Mouse (Mus musculus) kidney, embryonic 16.5 days (tissue): ENCODE results near the gene Dhx57. TPM values are rescaled to one million over a fixed set of nuclear protein-coding genes. Genes with fewer than 3 reads are reported as not detected.
"Not testable (repeated sequence)": the region's sequence is repeated elsewhere in the genome, so short reads cannot be mapped to it uniquely, and the experiment has no call there.

Source experiments
- ATAC-seq: fragments of 200-750 bp; cut with Nextera tagmentation; 2 replicates; pipeline ENCODE4 v1.8.0; 2017; ENCODE audit warnings: moderate TSS enrichment; ENCODE audit not compliant: low FRiP score, low TSS enrichment
- H3K27ac ChIP-seq: fragments of 300-500 bp; sonication (generic); 2 replicates; pipeline ENCODE4 v1.5.1; 2014; ENCODE audit warnings: low read length
- H3K27me3 ChIP-seq: fragments of 300-500 bp; sonication (generic); 2 replicates; pipeline ENCODE4 v1.6.1; 2014; ENCODE audit warnings: low read length, control low read depth, mixed read lengths; ENCODE audit not compliant: insufficient read depth
- H3K36me3 ChIP-seq: fragments of 300-500 bp; sonication (generic); 2 replicates; pipeline ENCODE4 v1.6.1; 2014; ENCODE audit warnings: low read length, control low read depth, mixed read lengths; ENCODE audit not compliant: insufficient read depth
- H3K4me1 ChIP-seq: fragments of 300-500 bp; sonication (generic); 2 replicates; pipeline ENCODE4 v1.6.1; 2014; ENCODE audit warnings: low read length, control low read depth, mixed read lengths; ENCODE audit not compliant: insufficient read depth
- H3K4me2 ChIP-seq: fragments of 300-500 bp; sonication (generic); replicated peaks from 2 replicates; pipeline ENCODE4 v1.6.1; 2014; ENCODE audit warnings: low read depth, low read length
- H3K4me3 ChIP-seq: fragments of 300-500 bp; sonication (generic); 2 replicates; pipeline ENCODE4 v1.5.1; 2014; ENCODE audit warnings: mild to moderate bottlenecking, low read length
- H3K9ac ChIP-seq: fragments of 300-500 bp; sonication (generic); replicated peaks from 2 replicates; pipeline ENCODE4 v1.6.1; 2014; ENCODE audit warnings: low read length
- H3K9me3 ChIP-seq: fragments of 300-500 bp; sonication (generic); 2 replicates; pipeline ENCODE4 v1.6.1; 2016; ENCODE audit warnings: low read length, control low read depth
- WGBS: fragments of 180-500 bp; shearing (Covaris S2); extraction: QIAGEN DNeasy Blood & Tissue Kit; methylation state at CpG from one replicate; pipeline ENCODE4 v1.1.7; 2014; 5-methylcytosine and 5-hydroxymethylcytosine counted together
- polyA plus RNA-seq: library from polyadenylated mRNA; unstranded; fragments of >200 nt; fragmentation: Nextera tagmentation; extraction: Ambion mirVana; gene quantifications from 2 replicates; pipeline ENCODE4 v1.2.1, GENCODE M21; 2015

The Dhx57 gene
- polyA plus RNA-seq, 1 experiment from 2014 or later = 15.9 TPM

DNA sequence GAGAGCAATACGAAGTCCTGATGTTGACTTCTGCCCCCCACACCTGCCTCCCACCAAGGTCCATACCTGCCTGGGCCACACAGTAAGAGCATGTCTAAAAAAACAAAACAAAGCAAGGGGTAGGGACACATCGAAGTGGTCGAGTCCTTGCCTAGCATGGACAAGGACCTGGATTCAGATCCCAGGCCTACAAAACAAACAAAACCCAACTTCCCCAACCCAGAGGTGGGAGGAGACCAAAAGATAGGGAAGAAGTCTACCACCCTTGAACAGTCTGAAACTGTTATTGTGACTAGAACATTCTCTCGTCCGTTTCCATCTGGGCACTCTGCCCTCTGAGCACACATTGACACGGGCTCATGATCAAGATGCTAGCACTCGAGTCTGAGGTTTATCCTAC lies 55.9 kb downstream of the Dhx57 start:
- Histone ChIP-seq H3K27ac (no peak overlapping the region), H3K4me3 (no peak overlapping the region), H3K4me2 (no peak overlapping the region), H3K9ac (no peak overlapping the region), H3K4me1 (no peaks in the 10 kb centered on the region; the same call in 1 of the 2 replicates), H3K27me3 (no peaks in the 10 kb centered on the region), H3K9me3 (no peaks in the 10 kb centered on the region), H3K36me3 (peaks cover 7% of the 10 kb centered on the region)
- WGBS = 65% methylated on average over 7 of the region's 7 CpGs
- no peak for ATAC-seq

GRCm38 (mm10) chr17:80233844-80234243 lies 56.4 kb downstream of the Dhx57 start:
- no peak overlapping the region for H3K27ac ChIP-seq
- no peak overlapping the region for H3K4me3 ChIP-seq
- no peaks in the 10 kb centered on the region for H3K27me3 ChIP-seq
- no peaks in the 10 kb centered on the region for H3K9me3 ChIP-seq
- H3K36me3 ChIP-seq = peaks cover 8% of the 10 kb centered on the region
- no peaks in the 10 kb centered on the region; the same call in 1 of the 2 replicates for H3K4me1 ChIP-seq
- no peak overlapping the region for H3K9ac ChIP-seq
- no peak overlapping the region for H3K4me2 ChIP-seq
- no peak for ATAC-seq
- WGBS = 91% methylated on average over 5 of the region's 5 CpGs

DNA sequence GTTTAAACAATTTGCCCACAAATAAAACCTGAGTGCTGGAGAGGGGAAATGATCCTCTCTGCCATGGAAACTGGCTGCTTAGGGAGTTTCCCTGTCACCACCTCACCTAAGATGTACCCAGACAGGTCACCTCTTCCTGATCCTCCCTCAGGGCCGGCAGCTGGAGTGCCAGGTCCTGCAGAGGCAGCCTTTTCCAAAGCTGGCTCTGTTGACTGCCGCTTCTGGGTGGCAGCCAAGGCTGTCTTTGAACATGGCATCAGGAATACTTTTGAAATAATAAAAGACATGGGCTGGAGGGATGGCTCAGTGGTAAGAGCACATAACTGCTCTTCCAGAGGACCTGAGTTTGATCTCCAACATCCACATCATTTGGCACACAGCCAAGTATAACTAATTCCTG lies 60.9 kb downstream of the Dhx57 start:
- Histone ChIP-seq H3K27ac (no peak overlapping the region), H3K36me3 (0 out of 2 replicates have a peak, but pooled peaks cover 2% of the 10 kb centered on the region), H3K4me2 (no peak overlapping the region), H3K9me3 (no peaks in the 10 kb centered on the region), H3K27me3 (no peaks in the 10 kb centered on the region), H3K9ac (no peak overlapping the region), H3K4me3 (no peak overlapping the region), H3K4me1 (peaks cover 4% of the 10 kb centered on the region; the same call in 1 of the 2 replicates)
- no peak for ATAC-seq
- WGBS = 78% methylated on average over 2 of the region's 2 CpGs

- not testable (repeated sequence) for H3K4me1 ChIP-seq, H3K27me3 ChIP-seq, H3K9me3 ChIP-seq, H3K27ac ChIP-seq, H3K36me3 ChIP-seq
- Histone ChIP-seq H3K9ac (peak overlapping the region; percentile 79), H3K4me2 (peak overlapping the region; percentile 75), H3K4me3 (peak overlapping the region; percentile 72)
- WGBS = 40% methylated on average over 4 of the region's 5 CpGs
- 0 out of 2 replicates have a peak, but pooled peaks have one; percentile 21 for ATAC-seq
Measured at GRCm38 (mm10) chr17:80225142-80225541, 65.1 kb downstream of the Dhx57 start.

DNA sequence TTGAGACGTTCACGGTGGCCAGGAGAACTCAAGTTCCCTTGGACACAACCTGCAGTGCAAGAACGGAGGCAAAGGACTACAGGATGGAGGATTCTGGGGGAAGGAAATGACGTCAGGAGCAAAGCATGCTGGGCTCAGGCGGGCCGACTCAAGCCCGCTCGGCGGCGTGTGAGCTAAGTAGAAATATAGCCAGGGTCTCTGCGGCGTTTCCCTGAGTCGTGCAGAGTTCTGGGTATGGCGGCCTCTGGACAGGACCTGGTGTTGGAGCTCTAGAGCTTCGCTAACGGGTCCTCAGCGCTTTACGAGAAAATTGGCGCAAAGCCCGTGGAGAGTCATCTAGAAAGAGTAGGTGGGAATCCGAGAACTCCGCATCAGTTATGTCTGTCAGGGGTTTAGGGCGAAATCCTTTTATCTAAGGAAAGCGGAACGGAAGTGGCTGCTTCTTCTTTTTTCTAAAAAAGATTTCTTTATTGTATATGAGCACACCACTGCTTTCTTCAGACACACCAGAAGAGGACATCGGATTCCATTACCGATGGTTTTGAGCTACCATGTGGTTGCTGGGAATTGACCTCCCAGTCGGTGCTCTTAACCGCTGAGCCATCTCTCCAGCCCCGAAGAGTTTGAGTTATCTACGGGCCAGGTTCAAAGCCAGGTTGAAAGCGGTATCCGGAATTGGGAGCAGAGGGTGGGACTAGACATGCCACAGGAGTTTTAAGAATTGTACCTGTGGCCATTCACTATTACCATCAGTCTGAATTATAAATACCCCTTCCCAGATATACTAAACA lies 65.8 kb downstream of the Dhx57 start, which contains the start of gene Gemin6:
Gemin6 (plus strand) TSS at position 116 of the 791 bp plus-strand sequence.
- peak; percentile 99 for ATAC-seq
- H3K4me3 ChIP-seq = peak within 1 kb of the TSS; percentile 72
- no peaks in the 10 kb centered on the region for H3K9me3 ChIP-seq
- peak within 1 kb of the TSS; percentile 75 for H3K4me2 ChIP-seq
- no peaks in the 10 kb centered on the region for H3K27me3 ChIP-seq
- under 1% methylated on average over 33 of the region's 33 CpGs for WGBS
- peak within 1 kb of the TSS; percentile 93 for H3K27ac ChIP-seq
- 0 out of 2 replicates have a peak, but pooled peaks cover 2% of the 10 kb centered on the region for H3K36me3 ChIP-seq
- peak within 1 kb of the TSS; percentile 79 for H3K9ac ChIP-seq
- peaks cover 4% of the 10 kb centered on the region; the same call in 1 of the 2 replicates for H3K4me1 ChIP-seq

GRCm38 (mm10) chr17:80223829-80224228 lies 66.4 kb downstream of the Dhx57 start:
- ATAC-seq = peak; percentile 44; the same call in 1 of the 2 replicates
- Histone ChIP-seq H3K4me3 (peak overlapping the region; percentile 72), H3K9ac (peak overlapping the region; percentile 79), H3K4me1 (peaks cover 4% of the 10 kb centered on the region; the same call in 1 of the 2 replicates), H3K27me3 (no peaks in the 10 kb centered on the region), H3K9me3 (no peaks in the 10 kb centered on the region), H3K27ac (peak overlapping the region; percentile 93), H3K36me3 (0 out of 2 replicates have a peak, but pooled peaks cover 2% of the 10 kb centered on the region), H3K4me2 (peak overlapping the region; percentile 75)
- WGBS = 11% methylated on average over 9 of the region's 9 CpGs

DNA sequence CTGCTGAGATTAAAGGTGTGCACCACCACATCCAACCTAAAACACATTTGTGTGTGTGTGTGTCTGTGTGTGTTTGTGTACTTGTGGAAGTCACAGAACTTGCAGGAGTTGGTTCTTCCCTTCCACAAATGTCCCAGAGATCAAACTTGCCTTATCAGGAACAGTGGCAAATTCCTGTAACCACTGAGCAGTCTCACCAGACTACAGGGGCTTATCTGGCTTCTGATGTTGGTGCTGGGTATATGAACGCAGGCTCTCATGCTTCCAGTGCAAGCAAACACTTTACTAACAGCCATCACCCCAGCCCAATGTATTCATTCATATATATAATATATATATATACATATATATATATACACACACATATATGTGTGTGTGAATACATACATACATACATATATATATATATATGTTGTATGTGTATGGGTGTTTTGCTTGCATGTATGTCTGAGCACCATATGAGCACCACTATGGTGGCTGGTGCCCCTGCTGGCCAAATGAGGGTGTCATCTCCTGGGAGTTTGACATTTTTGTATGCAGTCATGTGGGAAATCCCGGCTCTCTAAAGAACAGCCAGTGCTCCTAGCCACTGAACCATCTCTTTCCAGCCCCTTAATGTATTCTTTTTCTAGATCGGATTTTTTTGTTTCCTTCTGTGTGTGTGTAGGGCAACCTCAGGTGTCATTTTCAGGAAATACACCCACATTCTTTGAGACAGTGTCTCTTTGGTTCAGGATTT lies 68.2 kb downstream of the Dhx57 start:
- no peak overlapping the region for H3K27ac ChIP-seq
- H3K4me1 ChIP-seq = peaks cover 4% of the 10 kb centered on the region; the same call in 1 of the 2 replicates
- WGBS = 57% methylated on average over 3 of the region's 3 CpGs
- H3K27me3 ChIP-seq = no peaks in the 10 kb centered on the region
- no peak overlapping the region for H3K4me3 ChIP-seq
- H3K4me2 ChIP-seq = no peak overlapping the region
- H3K9ac ChIP-seq = no peak overlapping the region
- ATAC-seq = no peak
- no peaks in the 10 kb centered on the region for H3K9me3 ChIP-seq
- no peaks in the 10 kb centered on the region for H3K36me3 ChIP-seq

GRCm38 (mm10) chr17:80221202-80221601 lies 69.1 kb downstream of the Dhx57 start:
- Histone ChIP-seq H3K27ac (no peak overlapping the region), H3K9ac (no peak overlapping the region), H3K36me3 (no peaks in the 10 kb centered on the region), H3K27me3 (no peaks in the 10 kb centered on the region), H3K4me3 (no peak overlapping the region), H3K4me1 (peaks cover 4% of the 10 kb centered on the region; the same call in 1 of the 2 replicates), H3K4me2 (no peak overlapping the region), H3K9me3 (no peaks in the 10 kb centered on the region)
- no peak for ATAC-seq
- WGBS = 70% methylated on average over 9 of the region's 9 CpGs

DNA sequence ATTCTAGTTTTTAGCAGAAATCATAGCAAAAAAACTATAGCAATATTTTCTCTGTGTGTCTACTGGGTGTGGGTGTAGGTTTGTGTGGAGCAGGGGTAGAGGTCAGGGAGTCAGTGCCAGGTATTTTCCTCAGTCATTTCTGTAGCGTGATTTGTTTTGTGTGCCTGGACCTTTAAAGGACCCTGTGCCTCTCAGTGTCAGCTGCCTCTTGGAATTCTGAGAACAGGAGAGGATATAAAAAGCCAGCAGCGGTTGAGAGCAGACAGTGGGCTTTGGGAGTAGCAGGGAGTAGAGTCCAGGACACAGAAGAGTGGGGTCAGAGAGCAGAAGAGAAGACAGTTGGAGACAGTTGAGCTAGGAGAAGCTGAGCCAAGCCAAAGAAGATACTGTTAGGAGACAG lies 70.1 kb downstream of the Dhx57 start:
- no peak for ATAC-seq
- no peak overlapping the region for H3K9ac ChIP-seq
- H3K27ac ChIP-seq = no peak overlapping the region
- no peak overlapping the region for H3K4me3 ChIP-seq
- no peaks in the 10 kb centered on the region for H3K36me3 ChIP-seq
- 61% methylated on average over 2 of the region's 2 CpGs for WGBS
- no peaks in the 10 kb centered on the region for H3K27me3 ChIP-seq
- H3K4me1 ChIP-seq = peaks cover 3% of the 10 kb centered on the region; the same call in 1 of the 2 replicates
- H3K9me3 ChIP-seq = no peaks in the 10 kb centered on the region
- no peak overlapping the region for H3K4me2 ChIP-seq
